Mouse (Mus musculus): ENCODE data around the gene Hoxa2. TPM values are rescaled to one million over a fixed set of nuclear protein-coding genes. Genes with fewer than 3 reads are reported as not detected.

The Hoxa2 gene
- total RNA-seq (2021), result 1 to 10 TPM; 1.1 to 1.5 TPM
- long read RNA-seq, experiment 1, partial matches to known transcripts, result 0 of 1 reads
- long read RNA-seq, experiment 1, other reads (novel, unspliced or antisense), result 0 of 1 reads
- long read RNA-seq, experiment 2, partial matches to known transcripts, result 0 of 2 reads
- long read RNA-seq, experiment 2, other reads (novel, unspliced or antisense), result 0 of 2 reads

DNA sequence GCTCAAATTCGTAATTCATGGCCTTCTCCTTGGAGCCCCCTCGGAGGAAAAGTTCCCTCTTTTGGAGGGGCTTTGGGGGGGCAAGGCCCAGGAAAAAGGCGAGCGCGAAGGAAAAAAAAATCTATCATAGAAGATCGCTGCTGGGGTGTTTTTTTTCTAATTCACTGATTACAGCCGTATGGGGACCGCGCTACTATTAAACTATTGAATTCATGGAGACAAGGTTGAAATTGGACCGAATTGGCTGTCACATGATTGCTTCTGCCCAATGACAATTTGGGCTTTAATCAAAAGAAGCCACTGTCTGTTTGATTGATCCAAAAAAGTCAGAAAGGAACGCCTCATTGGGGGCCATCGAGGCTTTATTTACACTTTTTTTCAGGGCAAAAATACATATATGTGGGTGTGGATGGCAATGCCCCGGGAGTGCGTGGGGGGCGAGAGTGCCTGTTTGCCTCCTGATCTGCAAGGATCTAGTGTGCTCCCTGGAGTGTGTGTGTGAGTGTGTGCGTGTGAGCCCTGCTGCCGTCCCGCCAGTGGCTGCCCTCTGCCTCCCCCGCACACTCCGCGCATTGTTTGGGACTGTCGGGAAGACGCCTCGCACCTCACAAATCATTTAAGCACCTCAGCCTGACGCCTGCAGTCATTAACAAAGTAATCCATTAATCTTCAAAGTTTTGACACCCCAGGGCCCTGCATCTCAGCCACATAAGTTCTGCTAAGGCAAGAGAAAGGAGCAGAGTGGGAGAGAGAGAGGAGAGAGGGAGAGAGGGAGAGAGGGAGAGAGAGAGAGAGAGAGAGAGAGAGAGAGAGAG, at the start of gene Hoxa2:
Gene Hoxa2 (minus strand): TSS at position 206 of the 815 bp plus-strand sequence.
- DNase-seq (ENCODE audit: low spot score in 2 of 2), result no peak

DNA sequence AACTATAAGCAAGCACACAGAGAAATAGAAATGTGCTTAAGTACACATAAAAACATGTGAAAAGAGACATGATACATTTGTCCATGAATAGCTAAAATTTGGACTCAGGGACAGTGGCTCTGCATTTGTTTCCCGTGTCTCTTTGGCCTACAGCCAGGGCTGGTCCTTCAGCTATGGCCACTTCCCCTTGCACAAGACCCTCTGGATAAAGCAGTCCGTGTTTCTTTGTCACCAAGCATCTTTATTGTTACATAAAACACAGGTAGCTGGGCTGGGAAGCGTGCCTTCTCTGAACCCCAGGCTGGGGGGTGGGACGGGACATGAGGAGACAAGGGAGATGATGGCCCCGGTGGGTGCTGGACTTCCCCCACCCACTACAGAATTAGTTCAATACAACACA, 49.6 kb upstream of the Hoxa2 start:
- DNase-seq (ENCODE audit: low spot score in 2 of 2), result peak in 1 of 2 experiments; percentile 7

DNA sequence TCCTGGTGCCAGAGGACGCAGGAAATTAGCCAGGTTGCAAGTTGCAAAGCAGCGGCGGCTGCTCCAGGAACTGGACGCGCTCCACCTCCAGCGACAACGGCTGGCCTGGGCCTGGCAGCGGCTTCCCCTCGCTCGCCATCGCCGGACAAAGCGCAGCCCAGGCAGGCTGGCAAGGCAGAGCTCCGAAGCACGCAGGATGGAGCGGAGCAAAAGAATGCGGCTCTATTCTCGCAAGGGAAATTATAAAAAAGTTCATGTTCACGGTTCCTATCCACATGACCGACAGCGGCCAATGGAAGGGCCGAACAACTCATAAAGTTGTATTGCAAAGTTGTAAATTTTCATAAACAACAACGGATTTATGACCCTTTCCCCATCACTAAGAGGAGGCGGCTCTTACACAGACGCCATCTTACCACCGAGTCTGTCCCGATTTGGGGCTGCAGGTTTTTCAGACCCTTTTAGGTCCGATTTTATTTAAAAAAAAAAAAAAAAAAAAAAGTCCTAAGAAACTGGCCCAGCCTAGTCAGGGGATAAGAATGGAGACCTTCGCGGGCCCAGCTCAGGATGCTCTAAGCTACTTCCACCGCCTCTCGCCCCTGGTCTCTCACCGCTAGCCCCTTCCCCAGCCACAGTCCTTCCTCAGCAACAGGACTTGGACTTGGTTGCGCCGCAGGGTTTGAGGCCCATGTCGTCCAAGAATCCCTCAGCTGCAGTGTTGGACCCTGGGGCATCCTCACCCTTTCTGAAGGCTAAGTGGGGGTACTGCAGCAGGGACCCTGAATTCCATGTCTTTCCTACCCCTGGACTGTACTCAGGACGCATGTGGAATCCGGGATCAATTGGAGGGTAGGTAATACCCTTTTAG, 48.7 kb upstream of the Hoxa2 start, which contains the start of the genes Hoxa3 and Gm28308:
Gene Hoxa3 (minus strand): TSS at position 218 of the 868 bp plus-strand sequence.
Gene Gm28308 (minus strand): TSS at position 221 of the 868 bp plus-strand sequence.
- DNase-seq (ENCODE audit: low spot score in 2 of 2), result peak; percentile 40 to 68

DNA sequence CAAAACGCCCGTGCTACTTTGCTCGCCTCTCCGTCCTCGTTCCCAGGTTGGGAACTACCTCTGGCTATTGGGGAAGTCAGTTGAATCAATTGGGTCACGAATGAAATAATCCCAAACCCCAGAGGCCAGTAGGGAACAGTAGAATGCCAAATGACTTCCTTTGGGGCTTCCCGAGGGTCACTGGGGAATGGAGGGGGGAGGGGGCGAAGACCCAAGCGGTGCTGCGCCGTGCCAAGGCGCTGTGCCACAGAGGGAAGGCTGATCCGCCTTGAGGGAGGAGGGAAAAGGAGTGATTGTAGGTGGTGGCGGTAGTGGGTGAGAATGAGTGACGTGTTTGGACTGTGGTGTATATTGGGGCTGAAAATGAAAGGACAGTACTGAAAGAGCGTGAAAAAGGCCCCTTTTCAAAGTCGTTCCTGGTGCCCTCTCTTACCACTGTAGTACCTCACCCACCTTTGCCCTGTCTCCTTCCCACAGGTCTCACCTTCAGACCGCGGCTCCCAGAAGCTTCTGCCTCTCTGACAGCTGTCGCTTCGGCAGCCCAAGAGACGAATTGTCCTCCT, 48.0 kb upstream of the Hoxa2 start:
- peak; percentile 13 to 16 for DNase-seq (ENCODE audit: low spot score in 2 of 2)

DNA sequence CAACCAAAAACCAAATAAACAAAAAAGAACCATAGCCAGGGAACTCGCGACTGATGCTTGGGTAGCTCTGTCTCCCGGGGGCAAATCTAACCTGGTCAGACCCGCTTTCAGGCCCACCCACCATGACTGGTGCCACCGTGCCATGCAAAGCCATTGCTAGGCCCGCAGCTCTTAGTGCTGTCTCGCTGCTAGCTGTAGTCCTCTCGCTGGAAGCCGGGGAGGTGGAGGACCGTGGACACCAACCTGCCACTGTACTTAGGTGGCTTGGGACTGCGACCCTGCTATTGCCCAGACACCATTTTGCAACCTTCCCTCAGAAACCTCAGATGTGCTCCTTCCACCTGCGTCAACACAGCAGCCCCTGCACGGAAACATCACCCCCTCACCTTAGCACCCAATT, 47.3 kb upstream of the Hoxa2 start:
- peak in 1 of 2 experiments; percentile 16 for DNase-seq (ENCODE audit: low spot score in 2 of 2)

DNA sequence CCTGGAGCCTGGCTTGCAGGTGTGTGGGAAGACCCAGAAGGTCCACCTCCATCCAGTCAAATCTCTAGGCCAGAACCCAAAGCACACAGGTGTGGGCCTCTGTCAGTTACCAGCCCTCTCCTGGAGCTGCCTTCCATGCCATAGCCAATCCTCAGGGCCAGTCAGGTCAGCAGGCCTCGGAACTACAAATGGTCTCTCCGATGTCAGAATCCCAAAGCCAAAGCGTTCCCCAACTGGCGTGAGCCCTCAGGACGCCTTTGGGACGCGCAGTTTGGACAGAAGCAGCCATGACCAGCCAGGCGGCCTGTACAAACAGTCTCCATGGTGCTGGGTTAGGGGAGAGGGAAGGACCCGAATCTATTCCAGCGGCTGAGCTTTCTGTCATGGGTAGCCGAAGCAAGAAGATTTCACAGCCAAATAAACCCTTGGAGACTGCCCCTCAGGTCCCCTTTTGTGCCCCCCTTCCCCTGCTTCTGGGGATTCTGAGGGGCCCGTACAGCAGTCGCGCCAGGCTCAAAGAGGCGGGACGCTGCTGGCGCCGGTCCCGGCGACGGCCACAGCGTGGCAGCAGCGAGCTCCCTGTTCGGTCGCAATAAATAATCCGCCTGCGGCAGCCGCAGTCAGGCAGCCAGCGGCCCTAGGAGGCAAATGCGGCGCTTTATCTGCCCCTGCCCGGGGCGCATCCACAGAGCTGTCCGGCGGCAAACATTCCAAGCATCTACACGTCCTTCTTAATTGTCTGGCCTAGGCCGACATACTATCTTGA, 46.7 kb upstream of the Hoxa2 start:
- DNase-seq (ENCODE audit: low spot score in 2 of 2), result peak; percentile 68 to 83

DNA sequence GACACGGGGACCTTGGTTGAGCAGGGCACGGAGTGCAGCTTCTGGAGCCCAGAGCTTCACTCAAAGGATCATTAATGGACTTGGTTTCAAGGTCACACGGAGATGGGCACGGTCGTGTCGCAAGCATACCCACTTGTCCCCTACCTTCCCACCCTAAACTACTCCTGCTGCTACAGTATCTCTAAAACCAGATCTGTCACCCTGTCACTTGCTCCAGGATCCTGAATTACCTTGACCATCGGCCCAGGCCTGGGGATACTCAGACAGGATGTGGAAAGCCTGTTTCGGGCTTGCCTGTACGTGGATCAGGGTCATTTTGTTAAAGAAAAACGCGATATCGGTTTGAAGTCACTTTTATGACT, 45.0 kb upstream of the Hoxa2 start:
- no peak for DNase-seq (ENCODE audit: low spot score in 2 of 2)

DNA sequence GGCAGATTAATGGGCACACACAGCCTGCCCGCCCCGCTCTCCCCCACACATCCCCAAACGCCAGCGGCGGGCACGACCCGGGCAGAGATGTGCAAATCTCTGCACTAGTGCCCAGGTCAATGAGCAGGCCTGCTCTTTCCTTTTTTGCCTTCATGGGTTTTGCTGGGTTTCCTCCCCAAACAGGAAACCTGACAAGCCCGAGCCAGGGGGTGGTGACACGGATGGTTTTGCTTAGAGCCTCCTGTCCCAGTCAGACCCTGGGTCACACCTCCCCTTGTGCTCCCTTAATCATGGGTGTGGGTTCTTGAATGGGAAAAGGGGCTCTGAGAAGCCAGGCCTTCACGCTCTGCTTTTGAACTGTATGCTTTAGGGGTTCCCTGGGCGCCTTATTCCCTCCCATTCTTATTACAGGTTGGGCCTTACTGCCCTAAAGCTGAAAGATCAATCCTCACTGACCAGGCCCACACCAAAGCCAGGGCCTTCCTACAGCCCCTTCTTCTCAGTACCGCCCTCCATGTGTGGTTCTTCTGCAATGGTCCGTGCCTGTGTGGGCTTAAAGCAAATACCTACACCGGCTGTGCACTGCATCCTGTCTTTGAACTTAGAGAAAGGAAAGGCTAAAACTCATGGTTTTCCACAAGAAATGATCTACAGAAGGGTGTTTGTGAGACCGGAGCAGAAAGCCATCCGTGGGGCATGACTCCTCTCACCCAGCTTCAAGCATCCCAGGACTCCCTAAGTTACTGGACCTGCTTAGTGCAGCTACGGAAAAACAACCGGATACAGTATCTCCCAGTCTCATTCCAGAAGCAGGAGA, 44.4 kb upstream of the Hoxa2 start:
- DNase-seq (ENCODE audit: low spot score in 2 of 2), result no peak

DNA sequence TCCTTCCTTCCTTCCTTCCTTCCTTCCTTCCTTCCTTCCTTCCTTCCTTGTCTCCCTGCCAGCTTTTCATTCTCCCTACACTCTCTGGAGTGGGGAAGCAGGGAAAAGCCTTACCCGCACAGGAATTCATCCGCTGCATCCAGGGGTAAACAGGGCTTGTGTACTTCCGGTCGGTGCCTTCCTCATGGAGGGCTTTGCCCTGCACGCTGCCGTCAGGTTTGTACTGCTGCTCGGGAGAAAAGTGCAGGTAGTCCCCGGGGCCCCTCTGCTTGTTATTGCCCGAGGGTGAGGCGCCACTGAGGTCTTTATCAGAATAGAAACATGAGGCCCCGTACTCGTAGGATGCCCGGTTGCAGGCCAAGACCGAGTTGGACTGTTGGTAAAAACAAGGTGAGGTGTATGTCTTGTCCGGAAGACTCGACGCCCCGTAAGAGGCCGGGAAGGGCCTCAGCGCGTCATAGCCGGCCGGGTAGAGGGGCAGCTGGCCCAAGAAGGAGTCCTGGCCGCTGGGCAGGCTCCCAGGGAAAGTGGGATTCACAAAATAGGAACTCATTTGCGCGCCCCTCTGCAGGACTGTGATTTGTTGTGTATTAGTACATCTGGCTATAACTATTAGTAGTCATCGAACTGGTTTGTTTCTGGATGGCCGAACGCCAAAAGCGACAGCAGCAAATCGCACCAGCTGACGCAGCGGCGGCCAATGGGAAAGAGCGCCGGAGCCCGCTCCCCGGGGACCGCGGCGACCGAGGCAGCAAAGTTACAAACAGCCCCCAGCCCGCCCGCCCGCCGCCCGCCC, 43.6 kb upstream of the Hoxa2 start, which contains the start of gene Hoxa6:
Gene Hoxa6 (minus strand): TSS at position 651 of the 796 bp plus-strand sequence.
- peak in 1 of 2 experiments; percentile 50 for DNase-seq (ENCODE audit: low spot score in 2 of 2)

DNA sequence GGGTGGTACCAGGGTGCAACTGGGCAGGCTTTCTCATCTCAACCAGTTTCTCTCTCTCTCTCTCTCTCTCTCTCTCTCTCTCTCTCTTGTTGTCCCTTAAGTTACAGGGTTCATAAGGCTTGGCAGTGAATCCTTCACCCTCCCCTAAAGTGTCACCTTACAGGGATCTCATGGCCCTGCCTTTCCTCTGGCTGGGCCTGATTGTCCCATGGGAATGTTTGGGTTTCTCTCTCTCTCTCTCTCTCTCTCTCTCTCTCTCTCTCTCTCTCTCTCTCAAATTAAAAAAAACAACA, 43.0 kb upstream of the Hoxa2 start:
- no peak for DNase-seq (ENCODE audit: low spot score in 2 of 2)

DNA sequence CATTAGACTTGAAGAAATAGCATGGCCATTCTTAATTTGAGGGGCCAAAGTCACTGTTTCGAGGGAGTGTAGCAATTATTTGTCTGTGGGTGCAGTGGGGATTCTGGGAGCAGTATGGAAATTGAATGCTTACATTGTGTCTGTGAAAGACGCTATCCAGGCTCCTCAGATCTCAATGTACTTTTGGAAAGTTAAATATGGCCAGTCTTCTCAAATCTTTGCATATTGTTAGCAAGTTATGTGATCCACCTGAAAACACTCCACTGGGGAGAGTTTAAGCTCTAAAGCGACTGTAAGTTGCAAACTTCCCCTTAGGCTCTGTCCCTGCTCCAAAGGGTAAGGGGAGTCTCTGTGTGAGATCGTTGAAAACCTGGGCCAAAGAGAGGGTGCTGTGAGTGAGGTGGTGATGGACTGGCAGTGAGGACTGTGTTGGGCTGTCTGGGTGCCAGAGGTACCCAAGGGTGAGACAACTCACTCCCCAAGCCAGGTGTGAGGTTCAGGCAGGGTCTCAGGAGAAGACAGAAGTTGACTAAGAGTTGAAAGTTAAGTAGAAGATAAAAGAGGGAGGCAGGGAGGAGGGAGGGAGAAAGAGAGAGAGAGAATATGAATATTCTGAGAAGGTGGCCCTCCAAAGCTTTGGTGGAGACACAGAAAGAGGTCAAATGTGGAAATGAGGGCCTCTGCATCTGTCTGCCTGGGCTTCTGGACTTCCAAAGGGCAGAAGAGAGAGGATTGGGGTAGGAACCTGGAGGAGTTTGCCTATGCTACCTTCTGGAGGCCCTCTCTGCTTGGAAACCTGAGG, 42.5 kb upstream of the Hoxa2 start:
- DNase-seq (ENCODE audit: low spot score in 2 of 2), result no peak

DNA sequence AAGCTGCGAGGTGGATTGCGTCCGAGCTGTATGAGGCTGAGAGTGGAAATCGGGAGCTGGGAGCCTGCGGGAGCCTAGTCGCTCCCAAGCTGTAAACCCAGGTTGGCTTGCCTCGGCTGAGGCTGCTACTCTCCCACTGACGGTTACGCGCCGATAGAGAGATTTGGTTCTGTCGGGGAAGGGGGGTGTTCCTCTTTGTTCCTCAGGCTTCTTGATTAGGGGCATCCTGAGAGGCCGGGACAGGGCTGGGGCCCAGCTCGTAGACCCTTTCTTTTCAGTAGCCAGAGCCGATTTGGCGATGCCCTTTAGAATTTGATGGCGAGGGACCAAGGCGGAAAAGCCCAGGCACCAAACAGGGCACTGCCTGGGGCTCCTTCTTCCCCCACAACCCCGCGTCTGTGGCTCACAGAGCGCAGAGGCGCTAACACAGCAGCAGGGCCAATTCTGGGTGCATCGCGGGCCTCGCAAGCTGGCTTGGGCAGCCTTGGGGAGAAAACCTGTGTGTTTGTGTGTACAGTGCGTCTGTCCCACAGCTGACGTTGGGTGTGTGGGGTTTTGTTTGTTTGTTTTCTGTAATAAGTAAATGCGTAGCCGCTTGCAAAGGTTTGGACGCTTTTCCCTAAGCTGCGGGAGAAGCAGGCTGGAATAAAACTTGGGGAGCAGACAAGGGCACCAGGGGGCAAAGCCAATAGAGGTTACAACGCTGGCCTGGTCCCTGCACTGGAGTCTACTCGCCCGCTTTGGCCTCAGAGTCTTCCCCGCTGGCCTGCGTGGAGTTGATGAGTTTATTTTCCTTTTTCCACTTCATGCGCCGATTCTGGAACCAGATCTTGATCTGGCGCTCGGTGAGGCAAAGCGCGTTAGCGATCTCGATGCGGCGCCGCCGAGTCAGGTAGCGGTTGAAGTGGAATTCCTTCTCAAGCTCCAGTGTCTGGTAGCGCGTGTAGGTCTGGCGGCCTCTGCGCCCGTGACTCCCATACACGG, 41.3 kb upstream of the Hoxa2 start:
- no peak for DNase-seq (ENCODE audit: low spot score in 2 of 2)

DNA sequence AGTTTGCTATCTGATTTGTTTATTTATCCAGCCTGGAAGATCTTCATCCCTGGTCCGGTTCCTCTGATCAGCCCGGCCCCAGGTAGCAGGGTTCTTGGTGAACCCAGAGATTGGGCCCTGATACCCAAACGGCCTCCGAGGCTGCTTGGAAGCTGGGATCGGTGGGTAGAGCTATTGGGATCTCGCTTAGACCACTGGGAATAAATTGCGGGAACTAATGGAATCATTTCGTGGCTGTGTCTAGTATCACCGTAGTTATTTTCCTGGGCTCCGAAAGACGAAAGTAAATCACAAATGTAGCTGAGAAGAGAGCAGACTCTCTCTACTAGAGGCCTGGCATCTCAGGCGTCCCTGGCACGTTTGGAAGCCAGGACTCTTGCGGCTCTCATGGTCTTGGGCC, 40.6 kb upstream of the Hoxa2 start:
- no peak for DNase-seq (ENCODE audit: low spot score in 2 of 2)

DNA sequence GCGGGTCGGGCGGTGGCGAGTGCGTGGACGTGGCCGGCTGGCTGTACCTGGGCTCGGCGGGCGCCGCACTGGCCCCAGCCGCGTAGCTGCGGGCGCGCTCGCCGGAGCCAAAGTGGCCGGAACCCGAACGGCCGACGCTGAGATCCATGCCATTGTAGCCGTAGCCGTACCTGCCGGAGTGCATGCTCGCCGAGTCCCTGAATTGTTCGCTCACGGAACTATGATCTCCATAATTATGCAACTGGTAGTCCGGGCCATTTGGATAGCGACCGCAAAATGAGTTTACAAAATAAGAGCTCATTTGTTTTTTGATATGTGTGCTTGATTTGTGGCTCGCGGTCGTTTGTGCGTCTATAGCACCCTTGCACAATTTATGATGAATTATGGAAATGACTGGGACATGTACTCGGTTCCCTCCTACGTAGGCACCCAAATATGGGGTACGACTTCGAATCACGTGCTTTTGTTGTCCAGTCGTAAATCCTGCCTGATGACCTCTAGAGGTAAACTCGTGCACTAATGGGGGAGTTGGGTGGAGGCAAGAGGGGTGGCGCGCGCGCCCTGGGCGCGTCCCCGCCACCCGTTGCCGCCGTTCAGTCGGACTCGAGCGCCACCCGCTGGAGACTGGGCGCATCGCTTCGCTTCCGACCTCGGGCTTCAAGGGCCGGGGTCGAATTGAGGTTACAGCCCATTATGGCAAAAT, 39.6 kb upstream of the Hoxa2 start, which contains the start of gene Hoxa5:
Gene Hoxa5 (minus strand): TSS at position 538 of the 703 bp plus-strand sequence.
- peak in 1 of 2 experiments; percentile 75 for DNase-seq (ENCODE audit: low spot score in 2 of 2)

DNA sequence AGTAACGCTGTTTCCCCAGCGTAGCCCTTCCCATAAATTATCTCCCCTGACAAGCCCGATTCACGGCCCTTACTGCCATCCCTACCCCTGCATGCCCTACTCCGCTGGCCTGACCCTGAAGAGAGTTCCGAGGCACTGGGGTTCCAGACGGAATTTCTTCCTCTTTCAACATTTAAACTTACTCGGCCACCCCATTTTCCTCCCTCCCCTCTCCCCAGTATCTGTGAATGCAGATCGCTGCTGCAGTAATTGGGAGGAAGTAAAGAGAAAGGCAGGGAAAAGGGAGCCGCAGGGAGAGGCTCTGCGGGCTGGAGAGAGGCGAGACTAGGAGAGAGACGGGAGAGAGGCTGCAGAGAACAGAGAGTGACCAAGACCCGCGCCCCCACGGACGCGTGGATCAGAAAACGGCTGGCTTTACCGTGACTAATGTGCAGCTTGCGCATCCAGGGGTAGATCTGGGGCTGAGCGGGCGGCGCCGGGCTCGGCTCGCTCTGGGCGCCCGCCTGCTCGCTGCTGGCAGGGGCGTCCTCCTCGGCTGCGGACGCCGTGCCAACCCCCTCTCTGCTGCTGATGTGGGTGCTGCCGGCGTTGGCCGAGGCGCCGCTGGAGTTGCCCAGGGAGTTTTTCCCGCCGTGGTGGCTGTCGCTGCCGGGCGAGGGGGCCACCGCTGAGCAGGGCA, 38.9 kb upstream of the Hoxa2 start:
- peak in 1 of 2 experiments; percentile 36 for DNase-seq (ENCODE audit: low spot score in 2 of 2)

DNA sequence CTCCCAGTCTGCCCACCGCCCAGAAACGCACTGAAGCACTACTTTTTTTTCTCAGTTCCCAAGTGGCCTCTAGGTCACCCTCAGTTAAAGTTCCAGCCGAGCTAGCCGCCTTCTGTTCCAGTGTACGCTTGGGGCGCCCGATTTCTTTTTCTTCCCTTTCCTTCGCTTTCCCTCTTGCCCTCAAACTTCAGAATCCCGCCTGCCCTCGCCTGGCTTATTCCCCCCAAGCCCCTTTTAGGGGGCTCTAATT, 38.4 kb upstream of the Hoxa2 start:
- no peak for DNase-seq (ENCODE audit: low spot score in 2 of 2)

Data from gastrocnemius, postnatal 4 days (tissue).